ENCODE assay signal across 9 mouse cellular contexts in genomic region chr19:5424092-5424781, GRCm38 (mm10). TPM values are rescaled to one million over a fixed set of nuclear protein-coding genes. Genes with fewer than 3 reads are reported as not detected.
DNase-seq lines count a peak whose midpoint lies in the region; ATAC-seq and TF ChIP-seq lines count a peak whose summit lies in the region.
"Had no signal": no experiment of that assay in that cellular context is flagged by ENCODE, and none has a peak within 500 bp of the region (broad histone marks: within the 10 kb centered on the region; RNA-seq: fewer than 3 reads in every experiment).

No protein-coding gene starts in this region.

- no peak for TF ChIP-seq CTCF in brain, embryonic 14.5 days (IDR thresholded peaks at IDR 0.05; ENCODE audit: borderline replicate concordance, extremely low read depth, insufficient read depth, insufficient read length)

- TF ChIP-seq POLR2A in brain, embryonic 14.5 days (IDR thresholded peaks at IDR 0.05; ENCODE audit: borderline replicate concordance, extremely low read depth, insufficient read depth, insufficient read length, poor library complexity, severe bottlenecking), result peak; percentile 64; the same call in 1 of the 2 replicates

- in situ Hi-C loops in ES-E14 (cut with MboI; ENCODE audit: low sequenced_read_pairs in 2 of 2, unreplicated experiment in 2 of 2), result no loop called here

- H3K79me2 ChIP-seq in macrophage (ENCODE audit: inconsistent target), result peaks cover 32% of the 10 kb centered on the region

- H3K27me3 ChIP-seq in forebrain, embryonic 12.5 days, result no peaks in the 10 kb centered on the region

- H3K4me1 ChIP-seq in ES-E14 (ENCODE audit: control insufficient read depth in 2 of 2, insufficient read depth in 2 of 2, low read length in 2 of 2, poor library complexity in 1 of 2), result peaks cover 6 to 14% of the 10 kb centered on the region in 2 experiments; a peak in 3 of 4 replicates
- peaks cover 36% of the 10 kb centered on the region for H3K4me1 ChIP-seq in forebrain, embryonic 12.5 days

- no peaks in the 10 kb centered on the region for H3K9me3 ChIP-seq in ES-E14 (ENCODE audit: control insufficient read depth, insufficient read depth, low read depth, low read length)
- no peaks in the 10 kb centered on the region for H3K9me3 ChIP-seq in forebrain, embryonic 12.5 days

- peak; percentile 67 for ATAC-seq in forebrain, embryonic 12.5 days (ENCODE audit: low FRiP score)

- no peak for DNase-seq in ES-E14 (ENCODE audit: low read depth, low spot score)
- peak; percentile 75 for DNase-seq in brain, embryonic 14.5 days (ENCODE audit: low read depth)
- DNase-seq in heart, postnatal 14 days, result peak; percentile 73 to 80
- peak; percentile 85 to 90 for DNase-seq in kidney, postnatal 4 days
- peak; percentile 63 for DNase-seq in right cerebral cortex, postnatal 14 days
- peak; percentile 79 for DNase-seq in urinary bladder, postnatal 14 days (ENCODE audit: low spot score)

- under 1% methylated on average over 39 of the region's 48 CpGs for WGBS in forebrain, embryonic 12.5 days
- WGBS in macrophage (ENCODE audit: missing documents), result 1% methylated on average over 37 of the region's 48 CpGs

- H3K36me3 ChIP-seq in ES-E14 (ENCODE audit: control insufficient read depth, insufficient read depth, low read length, poor library complexity, severe bottlenecking) (peaks cover 22% of the 10 kb centered on the region; the same call in 1 of the 2 replicates), macrophage (ENCODE audit: inconsistent target) (peaks cover 27% of the 10 kb centered on the region; the same call in 1 of the 2 replicates)
- H3K36me3 ChIP-seq in forebrain, embryonic 12.5 days (replicated peaks), result peaks cover 34% of the 10 kb centered on the region

- H3K27ac ChIP-seq in ES-E14 (ENCODE audit: insufficient read depth, low read depth, low read length, poor library complexity, severe bottlenecking) (peak overlapping the region; percentile 64), macrophage (peak overlapping the region; percentile 46)
- H3K27ac ChIP-seq in forebrain, embryonic 12.5 days, result peak overlapping the region; percentile 91

- H3K4me2 ChIP-seq in forebrain, embryonic 12.5 days, result peak overlapping the region; percentile 94

- H3K4me3 ChIP-seq in ES-E14 (ENCODE audit: insufficient read depth in 1 of 2, low read depth in 1 of 2, low read length in 2 of 2, poor library complexity in 1 of 2, severe bottlenecking in 1 of 2) (peak overlapping the region; percentile 77 to 99), macrophage (ENCODE audit: inconsistent target) (peak overlapping the region; percentile 76)
- peak overlapping the region; percentile 69 for H3K4me3 ChIP-seq in forebrain, embryonic 12.5 days (replicated peaks)

- peak overlapping the region; percentile 85 for H3K9ac ChIP-seq in ES-E14 (ENCODE audit: insufficient read depth, low read depth, low read length, poor library complexity, severe bottlenecking)
- H3K9ac ChIP-seq in forebrain, embryonic 12.5 days, result peak overlapping the region; percentile 82

- intact Hi-C loops in heart, postnatal 14 days (cut with DNase I), result loop anchor here (2.0 kb wide), 1 partner anchor 35 kb away; the partner anchor contains the start of gene Sart1

TF ChIP-seq in ES-E14, 5 proteins besides CTCF, POLR2A, EP300 and RAD21:
- TF ChIP-seq ZNF384 (IDR thresholded peaks at IDR 0.05; ENCODE audit: low read depth, low read length), result no peak
- no peak for TF ChIP-seq CHD2 (IDR thresholded peaks at IDR 0.05; ENCODE audit: low read depth, low read length)
- no peak for TF ChIP-seq MAFK (IDR thresholded peaks at IDR 0.05; ENCODE audit: insufficient read depth, low read depth, low read length)
TF ChIP-seq in ES-E14: peak in this region for 0.

RNA-seq across cellular contexts. Expression of gene Drap1, which starts 0.5 kb away (rescaled TPM):
- total RNA-seq in ES-E14 (2012; rRNA removed), result 121 and 124 TPM in 2 replicates
- polyA plus RNA-seq in brain, embryonic 14.5 days (2012; rRNA removed), result 224 and 257 TPM in 2 replicates
- 257 and 260 TPM in 2 replicates for polyA plus RNA-seq in forebrain, embryonic 12.5 days (2016; fragmentation: Nextera tagmentation; extraction: Ambion mirVana)
- total RNA-seq in heart, postnatal 14 days (2021), result 100 to 1,000 TPM; 252 to 264 TPM
- total RNA-seq in macrophage (2018; cell fraction: chromatin; rRNA removed), result 10 to 100 TPM; 12.7 to 72.1 (median 42.4) TPM
- 100 to 1,000 TPM; 135 to 197 (median 175) TPM for total RNA-seq in macrophage (2018; cell fraction: cytosol; rRNA removed)
- 100 to 1,000 TPM in 1 of 26 experiments, 10 to 100 TPM in 25; 36.9 to 107 (median 65.4) TPM for total RNA-seq in macrophage (2018; cell fraction: nucleus; rRNA removed)
- polyA plus RNA-seq in macrophage (2018), result 147 to 170 TPM (median 156 TPM) in 3 replicates

RNA-seq across cellular contexts. Expression of gene AI837181, which starts 0.7 kb away (rescaled TPM):
- 13.8 and 13.9 TPM in 2 replicates for total RNA-seq in ES-E14 (2012; rRNA removed)
- 86.4 and 106 TPM in 2 replicates for polyA plus RNA-seq in brain, embryonic 14.5 days (2012; rRNA removed)
- 48.3 and 50.8 TPM in 2 replicates for polyA plus RNA-seq in forebrain, embryonic 12.5 days (2016; fragmentation: Nextera tagmentation; extraction: Ambion mirVana)
- total RNA-seq in heart, postnatal 14 days (2021), result 10 to 100 TPM; 39.9 to 41.9 TPM
- 10 to 100 TPM in 18 of 26 experiments, 1 to 10 TPM in 8; 2.8 to 30.2 (median 17.1) TPM for total RNA-seq in macrophage (2018; cell fraction: chromatin; rRNA removed)
- 10 to 100 TPM; 22.2 to 65.9 (median 50.0) TPM for total RNA-seq in macrophage (2018; cell fraction: cytosol; rRNA removed)
- total RNA-seq in macrophage (2018; cell fraction: nucleus; rRNA removed), result 10 to 100 TPM in 25 of 26 experiments, 1 to 10 TPM in 1; 8.9 to 75.2 (median 41.5) TPM
- 28.7 to 55.4 TPM (median 29.9 TPM) in 3 replicates for polyA plus RNA-seq in macrophage (2018)

RNA-seq across cellular contexts. Expression of gene Tsga10ip, which starts 21.9 kb away (rescaled TPM):
- total RNA-seq in ES-E14 (2012; rRNA removed), result 1.5 and 2.7 TPM in 2 replicates
- polyA plus RNA-seq in brain, embryonic 14.5 days (2012; rRNA removed), result 0.04 and 0.20 TPM in 2 replicates
- not detected in 2 replicates for polyA plus RNA-seq in forebrain, embryonic 12.5 days (2016; fragmentation: Nextera tagmentation; extraction: Ambion mirVana)
- total RNA-seq in heart, postnatal 14 days (2021), result under 1 TPM; 0.31 to 0.90 TPM
- total RNA-seq in macrophage (2018; cell fraction: chromatin; rRNA removed), result not detected
- total RNA-seq in macrophage (2018; cell fraction: cytosol; rRNA removed), result not detected
- not detected for total RNA-seq in macrophage (2018; cell fraction: nucleus; rRNA removed)
- polyA plus RNA-seq in macrophage (2018), result not detected in 3 replicates

RNA-seq across cellular contexts. Expression of gene Fosl1, which starts 23.1 kb away (rescaled TPM):
- total RNA-seq in ES-E14 (2012; rRNA removed), result 1.0 and 3.0 TPM in 2 replicates
- not detected in 2 replicates for polyA plus RNA-seq in brain, embryonic 14.5 days (2012; rRNA removed)
- not detected in 2 replicates for polyA plus RNA-seq in forebrain, embryonic 12.5 days (2016; fragmentation: Nextera tagmentation; extraction: Ambion mirVana)
- total RNA-seq in heart, postnatal 14 days (2021), result not detected
- total RNA-seq in macrophage (2018; cell fraction: chromatin; rRNA removed), result 1 to 10 TPM in 3 of 26 experiments, under 1 TPM in 2, not detected in 21; 0.25 to 4.3 (median 1.9) TPM
- under 1 TPM in 10 of 26 experiments, not detected in 16; 0.06 to 0.71 (median 0.27) TPM for total RNA-seq in macrophage (2018; cell fraction: cytosol; rRNA removed)
- total RNA-seq in macrophage (2018; cell fraction: nucleus; rRNA removed), result under 1 TPM in 4 of 26 experiments, not detected in 22; 0.68 to 0.80 (median 0.72) TPM
- 0.43 TPM in 1 of 3 replicates, not detected in the others for polyA plus RNA-seq in macrophage (2018)
- total RNA-seq: heart, postnatal 36 days had no signal

RNA-seq across cellular contexts. Expression of gene Ccdc85b, which starts 33.5 kb away (rescaled TPM):
- 4.9 and 5.4 TPM in 2 replicates for total RNA-seq in ES-E14 (2012; rRNA removed)
- polyA plus RNA-seq in brain, embryonic 14.5 days (2012; rRNA removed), result 9.6 and 12.1 TPM in 2 replicates
- 8.0 and 9.0 TPM in 2 replicates for polyA plus RNA-seq in forebrain, embryonic 12.5 days (2016; fragmentation: Nextera tagmentation; extraction: Ambion mirVana)
- 10 to 100 TPM in 1 of 2 experiments, 1 to 10 TPM in 1; 10.0 to 11.2 TPM for total RNA-seq in heart, postnatal 14 days (2021)
- total RNA-seq in macrophage (2018; cell fraction: chromatin; rRNA removed), result 1 to 10 TPM in 7 of 26 experiments, under 1 TPM in 16, not detected in 3; 0.15 to 4.3 (median 0.56) TPM
- 1 to 10 TPM in 24 of 26 experiments, under 1 TPM in 2; 0.76 to 3.8 (median 1.9) TPM for total RNA-seq in macrophage (2018; cell fraction: cytosol; rRNA removed)
- 1 to 10 TPM in 15 of 26 experiments, under 1 TPM in 11; 0.44 to 3.7 (median 1.1) TPM for total RNA-seq in macrophage (2018; cell fraction: nucleus; rRNA removed)
- polyA plus RNA-seq in macrophage (2018), result 0.80 to 3.3 TPM (median 2.9 TPM) in 3 replicates
